Mouse (Mus musculus) liver, embryonic 14.5 days (tissue): ENCODE results near the gene Axl.

Experiments
- CTCF ChIP-seq: IDR thresholded peaks from 2 replicates; pipeline ENCODE4 v1.5.1; 2016; ENCODE audit warnings: antibody characterized with exemption, low read depth, control low read depth
- EP300 ChIP-seq: IDR thresholded peaks from 2 replicates; pipeline ENCODE4 v1.6.1; 2016; ENCODE audit warnings: antibody characterized with exemption, low read depth

- TF ChIP-seq CTCF: no peak
- TF ChIP-seq EP300: no peak
Measured at GRCm38 (mm10) chr7:25785752-25786151, 2.8 kb downstream of the Axl start.
